Mouse (Mus musculus): ENCODE results near the gene Kif23. TPM values are rescaled to one million over a fixed set of nuclear protein-coding genes. Genes with fewer than 3 reads are reported as not detected.

Kif23 gene
- polyA plus RNA-seq, 1 experiment from 2014 or later: 61.9 TPM

Other genes starting within 250 kb of the Kif23 start
- gene Rplp1, start 32.2 kb downstream of the Kif23 start, polyA plus RNA-seq (2016; fragmentation: Nextera tagmentation; extraction: Ambion mirVana): 776 and 823 TPM in 2 replicates
- 0.60 and 0.79 TPM in 2 replicates for gene Paqr5, start 80.1 kb upstream of the Kif23 start, polyA plus RNA-seq (2016; fragmentation: Nextera tagmentation; extraction: Ambion mirVana)
- 17.3 and 21.9 TPM in 2 replicates for gene Glce, start 175.9 kb upstream of the Kif23 start, polyA plus RNA-seq (2016; fragmentation: Nextera tagmentation; extraction: Ambion mirVana)

All from neural tube, embryonic 12.5 days (tissue).